Mouse (Mus musculus) brain, embryonic 14.5 days (tissue): ENCODE results near the gene Hyal2.

Experiments
- CTCF ChIP-seq: fragments of 200-500 bp; IDR thresholded peaks from 2 replicates; pipeline ENCODE4 v1.5.1; 2012; ENCODE audit warnings: inconsistent platforms, mild to moderate bottlenecking, moderate library complexity, borderline replicate concordance; ENCODE audit not compliant: insufficient read depth, insufficient read length; ENCODE audit errors: extremely low read depth
- POLR2A ChIP-seq: fragments of 200-500 bp; IDR thresholded peaks from 2 replicates; pipeline ENCODE4 v1.6.1; 2012; ENCODE audit warnings: mild to moderate bottlenecking, inconsistent platforms, borderline replicate concordance; ENCODE audit not compliant: poor library complexity, insufficient read depth, insufficient read length, severe bottlenecking; ENCODE audit errors: extremely low read depth

DNA sequence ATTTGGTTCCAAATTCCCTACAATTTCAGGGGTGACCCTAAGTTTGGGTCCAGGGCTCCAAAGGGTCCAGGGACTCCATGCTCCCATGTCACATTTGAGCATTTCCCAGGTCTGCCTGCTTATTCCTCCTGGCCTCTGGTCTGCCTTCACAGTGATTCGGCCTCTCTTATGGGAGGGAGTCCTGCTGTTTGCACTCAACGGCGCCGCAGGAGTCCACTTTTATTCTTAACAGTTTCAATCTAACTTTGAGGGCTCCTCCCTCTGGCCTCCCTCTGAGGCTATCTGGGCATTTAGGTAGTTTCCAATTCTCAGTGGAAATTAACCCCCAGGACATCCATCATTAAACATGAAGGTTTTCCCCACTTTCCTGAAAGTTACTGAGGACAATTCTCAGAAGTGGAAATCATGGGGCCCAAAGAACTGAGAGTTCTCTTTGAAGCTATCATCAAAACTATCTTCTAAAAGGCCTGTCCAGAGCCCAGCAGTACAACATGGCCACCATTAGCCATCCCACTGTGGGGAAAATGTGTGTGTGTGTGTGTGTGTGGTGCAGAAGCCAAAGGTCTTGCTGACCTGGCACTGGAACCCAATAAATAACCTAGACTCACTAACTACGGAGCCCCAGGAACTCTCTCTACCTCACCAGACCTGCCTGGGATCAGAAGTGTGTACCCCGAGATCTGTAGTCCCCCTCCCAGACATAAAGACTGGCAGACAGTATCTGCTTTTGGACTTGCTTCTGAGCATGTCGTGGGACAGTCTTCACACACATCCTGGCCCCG, 26.7 kb downstream of the Hyal2 start:
- no peak for TF ChIP-seq POLR2A
- no peak for TF ChIP-seq CTCF
